Mouse (Mus musculus) MEL (cell line): ENCODE data around the gene Cdh23. TPM values are rescaled to one million over a fixed set of nuclear protein-coding genes. Genes with fewer than 3 reads are reported as not detected.

ENCODE experiments used
- DNase-seq: peaks from one replicate; pipeline ENCODE4 v3.0.0; 2011; ENCODE audit warnings: low read depth, low spot score
- H3K27ac ChIP-seq: 2 replicates; pipeline ENCODE4 v1.5.1; 2012; ENCODE audit warnings: low read depth, mild to moderate bottlenecking, control low read depth, low read length, moderate library complexity; ENCODE audit not compliant: control insufficient read depth
- H3K27me3 ChIP-seq, 2 experiments: fragments of 150-350 bp in 1 of 2; sonication (generic) in 1 of 2; 2 replicates each; pipeline ENCODE4 v1.6.1; 2012; ENCODE audit warnings: low read length in 2 of 2, mild to moderate bottlenecking in 2 of 2, improper control_type of control experiment in 1 of 2, moderate library complexity in 1 of 2; ENCODE audit not compliant: insufficient read depth in 2 of 2, control insufficient read depth in 1 of 2
- H3K36me3 ChIP-seq, 2 experiments: 2 replicates each; pipeline ENCODE4 v1.6.1; 2012 to 2014; ENCODE audit warnings: low read length in 2 of 2, improper control_type of control experiment in 1 of 2, inconsistent platforms in 1 of 2, mild to moderate bottlenecking in 1 of 2; ENCODE audit not compliant: insufficient read depth in 2 of 2, control insufficient read depth in 1 of 2
- H3K4me1 ChIP-seq, 2 experiments: fragments of 150-350 bp in 1 of 2; sonication (generic) in 1 of 2; 2 replicates each; pipeline ENCODE4 v1.6.1; 2012; ENCODE audit warnings: low read length in 2 of 2, improper control_type of control experiment in 1 of 2, mild to moderate bottlenecking in 1 of 2; ENCODE audit not compliant: insufficient read depth in 2 of 2, control insufficient read depth in 1 of 2
- H3K4me3 ChIP-seq, 2 experiments: fragments of 150-350 bp in 1 of 2; sonication (generic) in 1 of 2; 2 replicates each; pipeline ENCODE4 v1.5.1; 2012; ENCODE audit warnings: low read depth in 2 of 2, low read length in 2 of 2, mild to moderate bottlenecking in 2 of 2, moderate library complexity in 2 of 2, control low read depth in 1 of 2, improper control_type of control experiment in 1 of 2; ENCODE audit not compliant: control insufficient read depth in 1 of 2, insufficient read depth in 1 of 2
- H3K79me2 ChIP-seq: 2 replicates; pipeline ENCODE4 v1.6.1; 2012; ENCODE audit warnings: mild to moderate bottlenecking, low read length, moderate library complexity; ENCODE audit not compliant: control insufficient read depth, poor library complexity, insufficient read depth
- H3K9ac ChIP-seq: 2 replicates; pipeline ENCODE4 v1.6.1; 2012; ENCODE audit warnings: low read depth, mild to moderate bottlenecking, control low read depth, low read length, moderate library complexity; ENCODE audit not compliant: control insufficient read depth, poor library complexity, severe bottlenecking
- H3K9me3 ChIP-seq: fragments of 150-350 bp; sonication (generic); replicated peaks from 2 replicates; pipeline ENCODE4 v1.6.1; 2012; ENCODE audit warnings: mild to moderate bottlenecking, low read length, improper control_type of control experiment, moderate library complexity; ENCODE audit not compliant: insufficient read depth
- CHD1 ChIP-seq: IDR thresholded peaks from 2 replicates; pipeline ENCODE4 v1.6.1; 2012; ENCODE audit warnings: low read depth, mild to moderate bottlenecking, inconsistent platforms, low read length, improper control_type of control experiment
- CHD2 ChIP-seq: IDR thresholded peaks from 2 replicates; pipeline ENCODE4 v1.6.1; 2011; ENCODE audit warnings: low read length, improper control_type of control experiment
- E2F4 ChIP-seq: IDR thresholded peaks from 2 replicates; pipeline ENCODE4 v1.6.1; 2011; ENCODE audit warnings: low read depth, low read length, improper control_type of control experiment, borderline replicate concordance
- ETS1 ChIP-seq: IDR thresholded peaks from 2 replicates; pipeline ENCODE4 v1.6.1; 2012; ENCODE audit warnings: low read depth, mild to moderate bottlenecking, inconsistent platforms, low read length, improper control_type of control experiment, moderate library complexity
- JUND ChIP-seq: IDR thresholded peaks from 2 replicates; pipeline ENCODE4 v1.6.1; 2011; ENCODE audit warnings: low read depth, mild to moderate bottlenecking, improper control_type of control experiment, low read length
- MAX ChIP-seq: IDR thresholded peaks from 2 replicates; pipeline ENCODE4 v1.6.1; 2011; ENCODE audit warnings: low read length, improper control_type of control experiment
- MAZ ChIP-seq: IDR thresholded peaks from 2 replicates; pipeline ENCODE4 v1.6.1; 2012; ENCODE audit warnings: low read depth, mild to moderate bottlenecking, inconsistent platforms, low read length, improper control_type of control experiment
- MEF2A ChIP-seq: IDR thresholded peaks from 2 replicates; pipeline ENCODE4 v1.6.1; 2014; ENCODE audit warnings: low read depth, mild to moderate bottlenecking, inconsistent platforms, low read length, improper control_type of control experiment; ENCODE audit not compliant: poor library complexity, insufficient replicate concordance, severe bottlenecking; ENCODE audit errors: extremely low read depth
- MXI1 ChIP-seq: IDR thresholded peaks from 2 replicates; pipeline ENCODE4 v1.6.1; 2011; ENCODE audit warnings: mild to moderate bottlenecking, low read depth, low read length, improper control_type of control experiment
- MYB ChIP-seq: IDR thresholded peaks from 2 replicates; pipeline ENCODE4 v1.6.1; 2011; ENCODE audit warnings: mild to moderate bottlenecking, low read depth, low read length, improper control_type of control experiment
- MYC ChIP-seq: IDR thresholded peaks from 2 replicates; pipeline ENCODE4 v1.6.1; 2011; ENCODE audit warnings: low read depth, mild to moderate bottlenecking, low read length, improper control_type of control experiment, moderate library complexity
- NELFE ChIP-seq: IDR thresholded peaks from 2 replicates; pipeline ENCODE4 v1.6.1; 2011; ENCODE audit warnings: low read depth, low read length, improper control_type of control experiment
- NRF1 ChIP-seq: IDR thresholded peaks from 2 replicates; pipeline ENCODE4 v1.6.1; 2014; ENCODE audit warnings: low read depth, mild to moderate bottlenecking, inconsistent platforms, low read length, improper control_type of control experiment, moderate library complexity; ENCODE audit not compliant: poor library complexity, insufficient read depth, severe bottlenecking
- POLR2A ChIP-seq, 2 experiments: IDR thresholded peaks; 2 replicates each; pipeline ENCODE4 v1.6.1; 2011 to 2012; ENCODE audit warnings: low read length in 2 of 2, mild to moderate bottlenecking in 2 of 2, control low read depth in 1 of 2, improper control_type of control experiment in 1 of 2, low read depth in 1 of 2, moderate library complexity in 1 of 2; ENCODE audit not compliant: control insufficient read depth in 1 of 2, insufficient read depth in 1 of 2, poor library complexity in 1 of 2
- RAD21 ChIP-seq: IDR thresholded peaks from 2 replicates; pipeline ENCODE4 v1.6.1; 2011; ENCODE audit warnings: mild to moderate bottlenecking, low read depth, low read length, improper control_type of control experiment
- RCOR1 ChIP-seq: IDR thresholded peaks from 2 replicates; pipeline ENCODE4 v1.6.1; 2012; ENCODE audit warnings: low read depth, mild to moderate bottlenecking, inconsistent platforms, low read length, improper control_type of control experiment
- SMC3 ChIP-seq: IDR thresholded peaks from 2 replicates; pipeline ENCODE4 v1.6.1; 2011; ENCODE audit warnings: low read depth, low read length, improper control_type of control experiment
- TBP ChIP-seq: IDR thresholded peaks from 2 replicates; pipeline ENCODE4 v1.8.0; 2011; ENCODE audit warnings: low read depth, low read length, improper control_type of control experiment
- USF1 ChIP-seq: IDR thresholded peaks from 2 replicates; pipeline ENCODE4 v1.6.1; 2014; ENCODE audit warnings: low read depth, mild to moderate bottlenecking, inconsistent platforms, low read length, improper control_type of control experiment, moderate library complexity
- USF2 ChIP-seq, 2 experiments: IDR thresholded peaks; 2 replicates each; pipeline ENCODE4 v1.6.1; 2011 to 2012; ENCODE audit warnings: improper control_type of control experiment in 2 of 2, low read length in 2 of 2, borderline replicate concordance in 1 of 2, inconsistent platforms in 1 of 2, low read depth in 1 of 2, mild to moderate bottlenecking in 1 of 2; ENCODE audit not compliant: insufficient read depth in 1 of 2
- ZC3H11A ChIP-seq: IDR thresholded peaks from 2 replicates; pipeline ENCODE4 v1.6.1; 2012; ENCODE audit warnings: low read depth, mild to moderate bottlenecking, inconsistent platforms, low read length, improper control_type of control experiment
- polyA plus RNA-seq, 2 experiments: library from polyadenylated mRNA; stranded (reverse) in 1 of 2; unstranded in 1 of 2; fragments of >175 nt in 1 of 2; fragments of >200 nt in 1 of 2; gene quantifications; 2 replicates each; pipeline versions ENCODE4 v1.2.1 to v1.2.4; 2012; ENCODE audit warnings: low replicate concordance in 2 of 2, low read depth in 1 of 2; ENCODE audit not compliant: insufficient read length in 2 of 2, insufficient read depth in 1 of 2, missing spikeins in 1 of 2
- total RNA-seq: library from RNA; depleted of rRNA; stranded (reverse); fragments of 300-350 nt; gene quantifications from 2 replicates; pipeline ENCODE4 v1.2.3, GENCODE M21; 2012

Gene Cdh23
- total and polyA plus RNA-seq, 3 experiments, result 0.04 TPM; not detected in 2

GRCm38 (mm10) chr10:60732397-60732861 lies 36.1 kb upstream of the Cdh23 start:
- Histone ChIP-seq H3K36me3 (no peaks in the 10 kb centered on the region), H3K4me1 (peaks cover 0 to 4% of the 10 kb centered on the region in 2 experiments; a peak in 2 of 4 replicates), H3K9ac (no peak overlapping the region), H3K27ac (no peak overlapping the region), H3K79me2 (no peaks in the 10 kb centered on the region), H3K9me3 (no peaks in the 10 kb centered on the region), H3K4me3 (no peak overlapping the region), H3K27me3 (no peaks in the 10 kb centered on the region)
- TF ChIP-seq MAX (no peak), MYC (no peak), MXI1 (no peak)
- DNase-seq, result no peak

- Histone ChIP-seq H3K4me3 (no peak overlapping the region), H3K9me3 (no peaks in the 10 kb centered on the region), H3K27ac (no peak overlapping the region), H3K36me3 (no peaks in the 10 kb centered on the region), H3K79me2 (no peaks in the 10 kb centered on the region), H3K4me1 (peaks cover 0 to 4% of the 10 kb centered on the region in 2 experiments; a peak in 2 of 4 replicates), H3K9ac (no peak overlapping the region), H3K27me3 (no peaks in the 10 kb centered on the region)
- no peak for DNase-seq
- no peak for TF ChIP-seq NELFE
- no peak for TF ChIP-seq ETS1
- TF ChIP-seq ZC3H11A, result no peak
- TF ChIP-seq MEF2A, result no peak
- TF ChIP-seq E2F4, result no peak
- no peak for TF ChIP-seq USF1
- no peak for TF ChIP-seq TBP
- no peak for TF ChIP-seq POLR2A (IDR thresholded peaks at IDR 0.05; ENCODE audit: control insufficient read depth in 1 of 2, insufficient read depth in 1 of 2, low read depth in 1 of 2, low read length in 2 of 2, poor library complexity in 1 of 2)
- TF ChIP-seq CHD1, result no peak
- TF ChIP-seq USF2 (IDR thresholded peaks at IDR 0.05; ENCODE audit: borderline replicate concordance in 1 of 2, insufficient read depth in 1 of 2, low read depth in 1 of 2, low read length in 2 of 2), result no peak
- TF ChIP-seq MXI1, result no peak
- no peak for TF ChIP-seq JUND
- no peak for TF ChIP-seq NRF1
- no peak for TF ChIP-seq MYB
Observed at GRCm38 (mm10) chr10:60731742-60732141, 35.5 kb upstream of the Cdh23 start.

GRCm38 (mm10) chr10:60727301-60727700 lies 31.0 kb upstream of the Cdh23 start:
- no peaks in the 10 kb centered on the region for H3K36me3 ChIP-seq
- TF ChIP-seq SMC3 (no peak), MEF2A (no peak), MYB (no peak), CHD2 (no peak), RCOR1 (no peak), NELFE (no peak), RAD21 (no peak), MAZ (no peak), JUND (no peak)
- no peak overlapping the region for H3K4me3 ChIP-seq
- no peaks in the 10 kb centered on the region for H3K9me3 ChIP-seq
- DNase-seq, result no peak
- no peak overlapping the region for H3K27ac ChIP-seq
- H3K79me2 ChIP-seq, result no peaks in the 10 kb centered on the region
- H3K9ac ChIP-seq, result no peak overlapping the region
- H3K27me3 ChIP-seq, result no peaks in the 10 kb centered on the region
- peaks cover 0 to 4% of the 10 kb centered on the region in 2 experiments; a peak in 2 of 4 replicates for H3K4me1 ChIP-seq
